Mouse (Mus musculus) MEL (cell line): ENCODE measurements at regions not wholly inside any gene's neighbourhood (a gene's known extent, or its start where the extent isn't known, plus 50 kb on each side); places are given as distances from the start of the nearest gene placed in this dataset.

Source experiments
- DNase-seq: peaks from one replicate; pipeline ENCODE4 v3.0.0; 2011; ENCODE audit warnings: low read depth, low spot score
- H3K27ac ChIP-seq: 2 replicates; pipeline ENCODE4 v1.5.1; 2012; ENCODE audit warnings: low read depth, mild to moderate bottlenecking, control low read depth, low read length, moderate library complexity; ENCODE audit not compliant: control insufficient read depth
- H3K27me3 ChIP-seq, 2 experiments: fragments of 150-350 bp in 1 of 2; sonication (generic) in 1 of 2; 2 replicates each; pipeline ENCODE4 v1.6.1; 2012; ENCODE audit warnings: low read length in 2 of 2, mild to moderate bottlenecking in 2 of 2, improper control_type of control experiment in 1 of 2, moderate library complexity in 1 of 2; ENCODE audit not compliant: insufficient read depth in 2 of 2, control insufficient read depth in 1 of 2
- H3K36me3 ChIP-seq, 2 experiments: 2 replicates each; pipeline ENCODE4 v1.6.1; 2012 to 2014; ENCODE audit warnings: low read length in 2 of 2, improper control_type of control experiment in 1 of 2, inconsistent platforms in 1 of 2, mild to moderate bottlenecking in 1 of 2; ENCODE audit not compliant: insufficient read depth in 2 of 2, control insufficient read depth in 1 of 2
- H3K4me1 ChIP-seq, 2 experiments: fragments of 150-350 bp in 1 of 2; sonication (generic) in 1 of 2; 2 replicates each; pipeline ENCODE4 v1.6.1; 2012; ENCODE audit warnings: low read length in 2 of 2, improper control_type of control experiment in 1 of 2, mild to moderate bottlenecking in 1 of 2; ENCODE audit not compliant: insufficient read depth in 2 of 2, control insufficient read depth in 1 of 2
- H3K4me3 ChIP-seq, 2 experiments: fragments of 150-350 bp in 1 of 2; sonication (generic) in 1 of 2; 2 replicates each; pipeline ENCODE4 v1.5.1; 2012; ENCODE audit warnings: low read depth in 2 of 2, low read length in 2 of 2, mild to moderate bottlenecking in 2 of 2, moderate library complexity in 2 of 2, control low read depth in 1 of 2, improper control_type of control experiment in 1 of 2; ENCODE audit not compliant: control insufficient read depth in 1 of 2, insufficient read depth in 1 of 2
- H3K79me2 ChIP-seq: 2 replicates; pipeline ENCODE4 v1.6.1; 2012; ENCODE audit warnings: mild to moderate bottlenecking, low read length, moderate library complexity; ENCODE audit not compliant: control insufficient read depth, poor library complexity, insufficient read depth
- H3K9ac ChIP-seq: 2 replicates; pipeline ENCODE4 v1.6.1; 2012; ENCODE audit warnings: low read depth, mild to moderate bottlenecking, control low read depth, low read length, moderate library complexity; ENCODE audit not compliant: control insufficient read depth, poor library complexity, severe bottlenecking
- H3K9me3 ChIP-seq: fragments of 150-350 bp; sonication (generic); replicated peaks from 2 replicates; pipeline ENCODE4 v1.6.1; 2012; ENCODE audit warnings: mild to moderate bottlenecking, low read length, improper control_type of control experiment, moderate library complexity; ENCODE audit not compliant: insufficient read depth
- BHLHE40 ChIP-seq: IDR thresholded peaks from 2 replicates; pipeline ENCODE4 v1.6.1; 2012; ENCODE audit warnings: low read depth, mild to moderate bottlenecking, inconsistent platforms, low read length, improper control_type of control experiment, borderline replicate concordance
- CHD2 ChIP-seq: IDR thresholded peaks from 2 replicates; pipeline ENCODE4 v1.6.1; 2011; ENCODE audit warnings: low read length, improper control_type of control experiment
- E2F4 ChIP-seq: IDR thresholded peaks from 2 replicates; pipeline ENCODE4 v1.6.1; 2011; ENCODE audit warnings: low read depth, low read length, improper control_type of control experiment, borderline replicate concordance
- ELF1 ChIP-seq: IDR thresholded peaks from 2 replicates; pipeline ENCODE4 v1.6.1; 2014; ENCODE audit warnings: low read depth, mild to moderate bottlenecking, inconsistent platforms, low read length, improper control_type of control experiment, moderate library complexity
- EP300 ChIP-seq, 2 experiments: IDR thresholded peaks; 2 replicates each; pipeline ENCODE4 v1.6.1; 2011; ENCODE audit warnings: improper control_type of control experiment in 2 of 2, low read length in 2 of 2, low read depth in 1 of 2, mild to moderate bottlenecking in 1 of 2
- HCFC1 ChIP-seq: IDR thresholded peaks from 2 replicates; pipeline ENCODE4 v1.6.1; 2012; ENCODE audit warnings: low read depth, mild to moderate bottlenecking, inconsistent platforms, low read length, improper control_type of control experiment, moderate library complexity
- MAFK ChIP-seq: IDR thresholded peaks from 2 replicates; pipeline ENCODE4 v1.6.1; 2011; ENCODE audit warnings: low read depth, mild to moderate bottlenecking, low read length, improper control_type of control experiment, borderline replicate concordance
- MAX ChIP-seq: IDR thresholded peaks from 2 replicates; pipeline ENCODE4 v1.6.1; 2011; ENCODE audit warnings: low read length, improper control_type of control experiment
- MEF2A ChIP-seq: IDR thresholded peaks from 2 replicates; pipeline ENCODE4 v1.6.1; 2014; ENCODE audit warnings: low read depth, mild to moderate bottlenecking, inconsistent platforms, low read length, improper control_type of control experiment; ENCODE audit not compliant: poor library complexity, insufficient replicate concordance, severe bottlenecking; ENCODE audit errors: extremely low read depth
- MYB ChIP-seq: IDR thresholded peaks from 2 replicates; pipeline ENCODE4 v1.6.1; 2011; ENCODE audit warnings: mild to moderate bottlenecking, low read depth, low read length, improper control_type of control experiment
- MYC ChIP-seq: IDR thresholded peaks from 2 replicates; pipeline ENCODE4 v1.6.1; 2011; ENCODE audit warnings: low read depth, mild to moderate bottlenecking, low read length, improper control_type of control experiment, moderate library complexity
- NELFE ChIP-seq: IDR thresholded peaks from 2 replicates; pipeline ENCODE4 v1.6.1; 2011; ENCODE audit warnings: low read depth, low read length, improper control_type of control experiment
- POLR2A ChIP-seq, 2 experiments: IDR thresholded peaks; 2 replicates each; pipeline ENCODE4 v1.6.1; 2011 to 2012; ENCODE audit warnings: low read length in 2 of 2, mild to moderate bottlenecking in 2 of 2, control low read depth in 1 of 2, improper control_type of control experiment in 1 of 2, low read depth in 1 of 2, moderate library complexity in 1 of 2; ENCODE audit not compliant: control insufficient read depth in 1 of 2, insufficient read depth in 1 of 2, poor library complexity in 1 of 2
- POLR2AphosphoS2 ChIP-seq: IDR thresholded peaks from 2 replicates; pipeline ENCODE4 v1.6.1; 2011; ENCODE audit warnings: low read length, improper control_type of control experiment
- SIN3A ChIP-seq: IDR thresholded peaks from 2 replicates; pipeline ENCODE4 v1.6.1; 2012; ENCODE audit warnings: low read length, improper control_type of control experiment, inconsistent platforms
- SMC3 ChIP-seq: IDR thresholded peaks from 2 replicates; pipeline ENCODE4 v1.6.1; 2011; ENCODE audit warnings: low read depth, low read length, improper control_type of control experiment
- ZC3H11A ChIP-seq: IDR thresholded peaks from 2 replicates; pipeline ENCODE4 v1.6.1; 2012; ENCODE audit warnings: low read depth, mild to moderate bottlenecking, inconsistent platforms, low read length, improper control_type of control experiment
- ZKSCAN1 ChIP-seq: IDR thresholded peaks from 2 replicates; pipeline ENCODE4 v1.6.1; 2012; ENCODE audit warnings: low read depth, mild to moderate bottlenecking, inconsistent platforms, low read length, improper control_type of control experiment, moderate library complexity
- ZMIZ1 ChIP-seq: IDR thresholded peaks from 2 replicates; pipeline ENCODE4 v1.6.1; 2012; ENCODE audit warnings: low read depth, mild to moderate bottlenecking, inconsistent platforms, low read length, improper control_type of control experiment, moderate library complexity

- Histone ChIP-seq H3K27ac (no peak overlapping the region), H3K9me3 (no peaks in the 10 kb centered on the region), H3K9ac (no peak overlapping the region)
These were observed 68.1 kb upstream of the Slc4a7 start for GRCm38 (mm10) chr14:14634021-14634420.

DNA sequence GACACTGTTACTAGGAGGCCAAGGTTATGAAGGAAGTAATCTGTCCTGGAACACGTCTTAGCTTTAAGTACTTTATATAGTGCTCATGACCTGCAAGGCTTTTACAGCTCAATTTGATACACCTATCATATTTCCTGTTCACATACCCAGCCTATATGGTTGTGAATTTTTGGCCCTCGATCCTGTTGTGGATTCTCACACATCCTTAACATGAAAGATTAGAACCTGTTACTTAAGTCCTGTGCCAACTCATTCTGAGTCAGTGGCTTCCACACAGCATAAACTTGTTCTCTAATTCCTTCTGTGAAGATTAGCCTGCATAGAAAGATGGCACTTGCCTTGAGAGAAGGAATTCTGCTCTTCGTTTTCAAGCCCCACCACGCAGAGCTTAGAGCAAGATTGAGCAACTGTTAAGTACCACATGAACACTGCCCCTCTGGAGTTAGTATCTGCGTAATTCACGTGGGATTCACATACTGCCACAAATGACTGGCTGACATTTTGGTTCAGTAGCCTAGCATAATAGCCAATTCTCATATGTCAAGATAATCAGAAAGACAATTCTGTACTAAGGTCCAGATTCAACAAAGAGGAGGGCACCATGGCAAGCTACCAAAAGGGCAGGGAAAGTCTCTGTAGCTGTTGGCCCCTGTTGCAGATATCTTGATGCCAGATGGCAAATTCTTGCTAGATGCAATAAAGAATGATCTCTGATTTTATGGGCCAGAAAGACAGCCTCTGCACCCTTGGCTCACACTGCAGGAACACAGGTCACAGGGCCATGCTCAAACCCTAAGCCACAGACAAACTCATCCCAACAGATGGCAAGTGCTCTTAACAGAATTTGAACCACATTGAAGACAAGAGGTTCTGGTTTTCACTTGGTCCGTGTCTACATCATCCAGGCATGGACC is 62.7 kb upstream of the Slc4a7 start:
- Histone ChIP-seq H3K36me3 (no peaks in the 10 kb centered on the region), H3K9me3 (no peaks in the 10 kb centered on the region), H3K27me3 (no peaks in the 10 kb centered on the region), H3K4me1 (no peaks in the 10 kb centered on the region), H3K79me2 (no peaks in the 10 kb centered on the region), H3K27ac (no peak overlapping the region), H3K4me3 (no peak overlapping the region), H3K9ac (no peak overlapping the region)
- no peak for DNase-seq
- no peak for TF ChIP-seq MYB
- TF ChIP-seq NELFE, result no peak
- no peak for TF ChIP-seq MEF2A
- TF ChIP-seq ZC3H11A, result no peak
- TF ChIP-seq POLR2A (IDR thresholded peaks at IDR 0.05; ENCODE audit: control insufficient read depth in 1 of 2, insufficient read depth in 1 of 2, low read depth in 1 of 2, low read length in 2 of 2, poor library complexity in 1 of 2), result no peak
- no peak for TF ChIP-seq ZMIZ1
- TF ChIP-seq BHLHE40, result no peak
- TF ChIP-seq MYC, result no peak
- TF ChIP-seq SIN3A, result no peak
- TF ChIP-seq ZKSCAN1, result no peak
- no peak for TF ChIP-seq EP300 (IDR thresholded peaks at IDR 0.05; ENCODE audit: low read depth in 1 of 2, low read length in 2 of 2)
- TF ChIP-seq CHD2, result no peak
- TF ChIP-seq MAX, result no peak

More at GRCm38 (mm10) chr14:14634021-14634420, 68.1 kb upstream of the Slc4a7 start:
- H3K79me2 ChIP-seq, result no peaks in the 10 kb centered on the region
- TF ChIP-seq CHD2 (no peak), ZC3H11A (no peak), E2F4 (no peak)
- H3K36me3 ChIP-seq, result no peaks in the 10 kb centered on the region
- H3K27me3 ChIP-seq, result no peaks in the 10 kb centered on the region
- no peak overlapping the region for H3K4me3 ChIP-seq
- H3K4me1 ChIP-seq, result no peaks in the 10 kb centered on the region
- no peak for DNase-seq

DNA sequence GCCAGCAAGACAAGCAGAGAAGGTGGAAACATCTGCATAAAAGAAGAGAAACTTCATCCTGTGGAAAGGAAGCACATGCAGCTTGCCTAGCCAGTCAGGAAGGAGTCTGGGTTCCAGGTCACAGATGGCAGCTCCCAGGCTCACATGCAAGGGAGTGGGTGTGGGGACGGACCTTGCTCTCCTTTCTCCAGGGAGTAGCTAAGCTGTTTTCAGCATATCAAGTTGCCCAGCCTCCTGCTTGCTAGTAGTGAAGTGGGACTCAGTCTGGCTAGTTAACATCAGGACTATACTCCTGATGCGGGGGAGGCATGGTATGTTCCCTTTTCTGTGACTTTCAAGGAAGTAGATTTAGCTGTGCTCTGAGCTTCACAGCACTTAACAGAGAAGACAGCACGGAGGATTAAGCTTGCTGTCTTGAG is 62.0 kb upstream of the Slc4a7 start:
- Histone ChIP-seq H3K4me3 (no peak overlapping the region), H3K27me3 (no peaks in the 10 kb centered on the region), H3K9me3 (no peaks in the 10 kb centered on the region), H3K79me2 (no peaks in the 10 kb centered on the region), H3K9ac (no peak overlapping the region), H3K27ac (no peak overlapping the region), H3K36me3 (no peaks in the 10 kb centered on the region), H3K4me1 (no peaks in the 10 kb centered on the region)
- no peak for TF ChIP-seq ELF1
- no peak for TF ChIP-seq SMC3
- TF ChIP-seq MYC, result no peak
- TF ChIP-seq HCFC1, result no peak
- TF ChIP-seq EP300 (IDR thresholded peaks at IDR 0.05; ENCODE audit: low read depth in 1 of 2, low read length in 2 of 2), result no peak
- no peak for TF ChIP-seq MAFK
- TF ChIP-seq POLR2AphosphoS2, result no peak
- peak; percentile 6 for DNase-seq
